In genomic region chr14:8952853-8953397, GRCm38 (mm10) we compare ENCODE assay signal across 12 mouse cellular contexts.
A peak's percentile ranks its signal among the peaks of the same experiment; 100 is the strongest.
DNase-seq lines count a peak whose midpoint lies in the region; ATAC-seq and TF ChIP-seq lines count a peak whose summit lies in the region.
"Had no signal": no experiment of that assay in that cellular context is flagged by ENCODE, and none has a peak within 500 bp of the region (broad histone marks: within the 10 kb centered on the region; RNA-seq: fewer than 3 reads in every experiment).

No protein-coding gene starts in this region.

- no peak for TF ChIP-seq EP300 in lung, postnatal 0 days (IDR thresholded peaks at IDR 0.05)

- peak overlapping the region; percentile 39 to 43; a peak in 3 of 4 replicates for H3K27ac ChIP-seq in heart, embryonic 14.5 days (replicated peaks in 1 of 2; ENCODE audit: control insufficient read depth in 1 of 2, insufficient read depth in 1 of 2, low read depth in 2 of 2, low read length in 2 of 2)
- no peak overlapping the region for H3K27ac ChIP-seq in lung, postnatal 0 days (ENCODE audit: low read length)
- no peak overlapping the region for H3K27ac ChIP-seq in forebrain, embryonic 11.5 days (ENCODE audit: low read depth, low read length)
- H3K27ac ChIP-seq: liver, embryonic 14.5 days; midbrain, embryonic 10.5 days had no signal

- no peaks in the 10 kb centered on the region for H3K36me3 ChIP-seq in heart, embryonic 14.5 days (ENCODE audit: control insufficient read depth, insufficient read depth, low read length)
- no peaks in the 10 kb centered on the region for H3K36me3 ChIP-seq in lung, postnatal 0 days (ENCODE audit: insufficient read depth, low read length)
- H3K36me3 ChIP-seq in forebrain, embryonic 11.5 days (ENCODE audit: control insufficient read depth, insufficient read depth, low read length) = no peaks in the 10 kb centered on the region
- H3K36me3 ChIP-seq: midbrain, embryonic 10.5 days had no signal

- DNase-seq in Muller cell, postnatal 12 days (ENCODE audit: inconsistent ontology term) = peak; percentile 31
- DNase-seq in embryo, embryonic 11 days = peak; percentile 19
- peak; percentile 22 for DNase-seq in lung, postnatal 0 days (ENCODE audit: low spot score)
- DNase-seq in forebrain, embryonic 11.5 days (ENCODE audit: low spot score) = no peak
- no peak for DNase-seq in layer of hippocampus, adult 8-10 months (ENCODE audit: low spot score in 2 of 2)
- DNase-seq: adrenal gland, adult 8-10 months; cerebellum, adult 11 months; gastrocnemius, postnatal 25 days had no signal

- H3K4me1 ChIP-seq in heart, embryonic 14.5 days (ENCODE audit: control insufficient read depth in 2 of 2, insufficient read depth in 2 of 2, low read length in 2 of 2) = peaks cover 0 to 11% of the 10 kb centered on the region in 2 experiments; a peak in 3 of 4 replicates
- no peaks in the 10 kb centered on the region for H3K4me1 ChIP-seq in lung, postnatal 0 days (ENCODE audit: insufficient read depth, low read depth, low read length)
- H3K4me1 ChIP-seq in forebrain, embryonic 11.5 days (replicated peaks; ENCODE audit: control insufficient read depth, insufficient read depth, low read length) = no peaks in the 10 kb centered on the region
- H3K4me1 ChIP-seq: midbrain, embryonic 10.5 days had no signal

- H3K27me3 ChIP-seq in heart, embryonic 14.5 days (ENCODE audit: control insufficient read depth, insufficient read depth, low read length) = no peaks in the 10 kb centered on the region
- H3K27me3 ChIP-seq in lung, postnatal 0 days (replicated peaks; ENCODE audit: insufficient read depth, low read length) = no peaks in the 10 kb centered on the region
- H3K27me3 ChIP-seq in forebrain, embryonic 11.5 days (ENCODE audit: control insufficient read depth, insufficient read depth, low read length) = no peaks in the 10 kb centered on the region

- ATAC-seq in heart, embryonic 14.5 days (ENCODE audit: insufficient number of reproducible peaks, insufficient read depth, low FRiP score, low read depth) = peak; percentile 72
- no peak for ATAC-seq in lung, postnatal 0 days
- no peak for ATAC-seq in forebrain, embryonic 11.5 days (replicated peaks; ENCODE audit: low FRiP score)
- no peak for ATAC-seq in granulocyte monocyte progenitor cell, adult 5-6 weeks (replicated peaks; ENCODE audit: poor library complexity, severe bottlenecking)

- no peak overlapping the region for H3K4me2 ChIP-seq in heart, embryonic 14.5 days (ENCODE audit: low read length)
- H3K4me2 ChIP-seq in lung, postnatal 0 days (replicated peaks; ENCODE audit: low read depth, low read length) = no peak overlapping the region
- no peak overlapping the region for H3K4me2 ChIP-seq in forebrain, embryonic 11.5 days (ENCODE audit: low read depth, low read length, severe bottlenecking)

- no peak overlapping the region for H3K9ac ChIP-seq in heart, embryonic 14.5 days (ENCODE audit: low read length)
- no peak overlapping the region for H3K9ac ChIP-seq in lung, postnatal 0 days (replicated peaks; ENCODE audit: low read depth)
- H3K9ac ChIP-seq in forebrain, embryonic 11.5 days (ENCODE audit: low read length) = no peak overlapping the region
- H3K9ac ChIP-seq: liver, embryonic 14.5 days had no signal

- no peaks in the 10 kb centered on the region for H3K9me3 ChIP-seq in heart, embryonic 14.5 days (ENCODE audit: control insufficient read depth, low read length)
- H3K9me3 ChIP-seq in lung, postnatal 0 days (ENCODE audit: low read length) = no peaks in the 10 kb centered on the region
- H3K9me3 ChIP-seq in forebrain, embryonic 11.5 days (ENCODE audit: control insufficient read depth, low read length) = no peaks in the 10 kb centered on the region
- H3K9me3 ChIP-seq: midbrain, embryonic 10.5 days had no signal

- no peak for TF ChIP-seq CTCF in lung, postnatal 0 days (IDR thresholded peaks at IDR 0.05)

- no peak overlapping the region for H3K4me3 ChIP-seq in heart, embryonic 14.5 days (ENCODE audit: control insufficient read depth in 1 of 2, insufficient read depth in 1 of 2, low read depth in 1 of 2, low read length in 2 of 2)
- no peak overlapping the region for H3K4me3 ChIP-seq in lung, postnatal 0 days (ENCODE audit: low read depth, low read length)
- H3K4me3 ChIP-seq in forebrain, embryonic 11.5 days (ENCODE audit: low read depth, low read length) = no peak overlapping the region
- H3K4me3 ChIP-seq: midbrain, embryonic 10.5 days had no signal

- WGBS in heart, embryonic 14.5 days = 9% methylated on average over 6 of the region's 6 CpGs
- WGBS in lung, postnatal 0 days = 24% methylated on average over 6 of the region's 6 CpGs
- WGBS in forebrain, embryonic 11.5 days = 43% methylated on average over 6 of the region's 6 CpGs

Comparison
In these comparisons a context has a peak if more than half of its experiments do, and no peak if none do; other contexts are left out.
1. DNase-seq: peak in Muller cell, postnatal 12 days (single experiment), embryo, embryonic 11 days (single experiment) and lung, postnatal 0 days (single experiment); none in forebrain, embryonic 11.5 days (single experiment) and layer of hippocampus, adult 8-10 months (0 of 2).
2. H3K27ac ChIP-seq: peak in heart, embryonic 14.5 days (2 of 2); none in lung, postnatal 0 days (single experiment) and forebrain, embryonic 11.5 days (single experiment).